Mouse (Mus musculus) 3134 (cell line): ENCODE results near the gene Ift27.

Experiments used
- DNase-seq: peaks from one replicate; pipeline ENCODE4 v3.0.0-alpha.2; 2011; ENCODE audit warnings: low spot score; ENCODE audit not compliant: insufficient read length; ENCODE audit errors: extremely low read depth

The Ift27 gene

DNA sequence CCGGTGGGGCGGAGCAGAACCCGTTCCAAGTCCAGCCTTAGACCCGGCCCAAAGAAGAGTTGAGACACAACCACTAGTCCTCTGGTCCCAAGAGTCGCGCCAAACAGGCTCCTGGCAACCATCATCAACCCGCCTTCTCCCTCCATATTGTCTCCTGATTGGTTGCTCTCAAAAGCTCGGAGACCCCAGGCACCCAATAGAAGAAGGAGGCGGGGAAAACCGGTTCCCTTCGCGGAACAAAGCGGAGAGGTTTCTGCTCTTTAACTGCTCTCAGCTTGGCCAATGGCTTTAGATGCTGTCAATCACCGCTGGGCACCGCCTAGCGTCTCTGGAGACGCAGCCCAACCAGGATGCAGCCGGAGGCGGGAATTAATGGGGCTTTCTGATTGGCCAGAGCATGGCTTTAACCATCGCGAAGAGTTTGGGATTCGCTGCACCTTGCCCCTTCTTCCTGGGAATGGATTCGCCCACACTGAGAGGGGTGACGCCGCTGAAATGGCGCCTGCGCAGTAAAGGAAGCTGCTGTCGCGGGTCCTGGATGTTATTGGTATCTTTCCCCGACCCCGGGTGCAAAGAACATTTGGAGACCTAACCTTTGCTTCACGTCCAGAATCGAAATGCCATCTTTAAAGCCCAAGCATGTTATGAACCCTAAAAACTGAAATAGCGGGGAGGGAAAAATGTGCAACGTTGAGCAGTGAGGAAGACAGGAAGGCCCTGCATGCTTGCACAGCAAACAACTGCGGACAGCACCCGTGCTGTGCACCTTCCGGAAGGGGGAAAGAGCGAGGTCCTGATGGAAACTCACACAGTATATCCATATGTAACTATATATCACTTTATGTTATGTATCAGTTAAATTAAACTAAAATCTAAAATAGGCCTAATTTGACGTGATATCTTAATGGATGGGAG, at the start of gene Ift27:
Gene Ift27 (minus strand): TSS at position 136 of the 915 bp plus-strand sequence.
- peak; percentile 96 for DNase-seq

GRCm38 (mm10) chr15:78215269-78215668, 41.4 kb upstream of the Ift27 start:
- peak; percentile 67 for DNase-seq

- DNase-seq: no peak
Measured at GRCm38 (mm10) chr15:78211367-78211766, 37.5 kb upstream of the Ift27 start.

GRCm38 (mm10) chr15:78210203-78210602, 36.3 kb upstream of the Ift27 start:
- DNase-seq: no peak

GRCm38 (mm10) chr15:78206312-78206711, 32.4 kb upstream of the Ift27 start, which contains the start of gene Pvalb:
Gene Pvalb, minus strand, starts transcription at chr15:78206400.
- no peak for DNase-seq

GRCm38 (mm10) chr15:78205192-78205591, 31.3 kb upstream of the Ift27 start:
- peak; percentile 58 for DNase-seq

GRCm38 (mm10) chr15:78204053-78204847, 30.3 kb upstream of the Ift27 start:
- no peak for DNase-seq

DNA sequence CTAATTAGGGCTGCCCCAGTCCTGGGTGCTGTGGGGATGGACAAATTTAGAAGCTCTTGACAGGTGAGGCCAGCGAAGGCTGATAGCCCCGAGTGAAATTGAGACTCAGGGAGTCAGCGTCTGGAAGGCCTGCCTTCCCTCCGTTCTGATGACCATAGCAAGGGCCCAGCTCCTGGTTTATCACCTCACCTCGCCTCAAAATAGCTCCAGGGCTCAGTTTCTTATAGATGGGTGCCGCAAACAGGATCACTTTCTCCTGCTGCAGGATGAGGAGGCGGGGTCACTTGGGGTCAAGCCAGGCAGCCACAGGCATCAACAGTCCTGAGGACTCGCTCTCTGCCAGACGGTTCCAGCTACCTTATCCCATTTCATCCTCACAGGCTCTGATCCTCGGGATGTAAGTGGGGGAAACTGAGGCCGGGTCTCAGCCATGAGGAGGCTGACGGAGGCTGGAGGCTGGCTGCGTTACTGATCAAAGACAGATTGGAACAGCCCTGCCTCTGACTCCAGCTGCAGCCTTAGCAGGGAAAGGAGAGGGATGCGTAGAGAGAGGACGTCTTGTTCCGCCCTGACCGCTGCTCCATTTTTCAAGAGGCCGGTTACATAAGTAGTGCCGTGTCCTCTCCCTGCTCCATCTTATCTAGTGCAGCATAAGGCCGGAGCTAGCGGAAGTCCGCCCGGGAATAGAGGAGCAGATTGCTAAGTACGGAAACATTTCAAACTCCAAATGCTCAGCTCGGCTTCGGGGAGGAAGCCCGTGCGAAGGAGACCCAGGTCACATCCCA, 21.4 kb upstream of the Ift27 start:
- DNase-seq: no peak

DNA sequence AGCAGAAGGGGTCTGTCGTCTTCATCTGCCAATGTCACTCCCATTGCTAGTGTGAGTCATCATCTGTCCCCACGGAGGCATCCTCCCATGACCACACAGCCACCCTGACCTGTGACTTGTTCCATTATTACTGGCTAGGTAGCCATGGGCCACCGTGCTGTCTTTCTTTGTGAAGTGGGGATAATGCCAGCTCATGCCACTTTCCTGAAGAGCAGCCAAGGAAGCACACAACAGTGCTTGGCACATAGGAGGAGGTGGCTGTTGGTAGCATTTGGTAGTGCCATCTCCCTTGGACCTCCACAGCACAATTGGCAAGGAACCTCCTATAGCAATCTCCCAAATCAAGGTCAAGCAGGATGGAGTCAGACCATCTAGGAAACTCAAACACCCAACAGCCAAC, 20.4 kb upstream of the Ift27 start:
- no peak for DNase-seq

- no peak for DNase-seq
Measured at GRCm38 (mm10) chr15:78189636-78190035, 15.7 kb upstream of the Ift27 start.

- no peak for DNase-seq
Measured at GRCm38 (mm10) chr15:78188546-78188945, 14.6 kb upstream of the Ift27 start.

DNA sequence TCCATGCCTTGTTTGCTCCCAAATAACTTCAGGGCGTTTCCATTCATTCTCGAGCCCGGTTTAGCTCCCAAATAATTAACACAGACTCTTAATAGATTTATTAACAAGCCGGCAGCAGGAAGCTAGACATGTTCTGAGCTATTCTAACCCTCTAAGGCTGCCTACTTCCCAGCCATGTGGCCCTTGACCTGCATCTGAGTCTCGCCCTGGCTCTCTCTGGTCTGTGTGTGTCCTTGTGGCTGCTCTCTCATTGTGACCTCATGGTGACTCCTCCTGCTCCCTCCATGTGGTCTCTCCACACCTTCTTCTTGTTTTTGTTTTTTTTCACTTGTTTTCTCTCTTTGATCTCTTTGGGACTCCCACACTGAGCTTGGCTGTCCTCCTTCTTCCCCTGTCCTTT, 13.0 kb upstream of the Ift27 start:
- DNase-seq: no peak

DNA sequence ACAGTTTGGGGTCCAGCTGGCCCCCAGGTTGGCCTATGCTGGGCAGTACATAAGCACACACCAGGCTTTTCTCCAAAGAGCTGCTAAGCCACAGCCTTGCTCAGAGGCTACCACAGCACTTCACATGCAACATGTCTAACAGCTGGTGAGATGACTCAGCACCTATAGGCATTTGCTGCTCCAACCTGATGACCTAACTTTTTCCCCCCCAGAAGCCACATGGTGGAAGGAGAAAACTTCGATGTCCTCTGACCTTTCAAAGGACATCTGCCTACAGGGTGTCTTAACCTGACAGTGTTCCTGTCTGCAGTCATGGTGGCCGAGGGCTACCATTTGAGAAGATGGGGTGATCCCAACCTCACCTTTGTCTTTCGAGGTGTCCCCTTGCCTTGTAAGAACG, 11.7 kb upstream of the Ift27 start:
- no peak for DNase-seq

GRCm38 (mm10) chr15:78184855-78185254, 10.9 kb upstream of the Ift27 start:
- DNase-seq: no peak

GRCm38 (mm10) chr15:78181701-78182405, 7.9 kb upstream of the Ift27 start:
- DNase-seq: no peak

DNA sequence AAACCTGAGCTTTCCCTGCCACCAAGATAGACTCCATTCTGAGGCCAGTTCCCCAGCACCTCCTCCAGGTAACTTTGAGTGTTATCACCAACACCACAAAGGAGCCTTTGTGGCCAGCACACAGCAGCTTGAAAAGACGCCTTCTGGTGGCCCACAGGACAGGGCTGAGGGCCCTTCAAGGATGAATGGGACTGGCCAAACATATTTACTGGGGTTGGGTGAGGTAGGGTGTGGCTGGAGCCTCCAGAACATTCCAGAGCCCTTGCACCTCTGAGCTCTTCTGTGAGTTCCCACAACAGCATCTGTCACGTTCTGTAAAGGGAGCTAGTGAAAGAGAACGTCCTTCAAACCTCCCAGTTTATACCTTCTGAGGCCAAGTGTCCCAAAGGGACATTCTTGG, 5.9 kb upstream of the Ift27 start:
- DNase-seq: no peak

GRCm38 (mm10) chr15:78178397-78178796, 4.5 kb upstream of the Ift27 start:
- peak; percentile 85 for DNase-seq

- no peak for DNase-seq
Measured at GRCm38 (mm10) chr15:78177257-78177656, 3.4 kb upstream of the Ift27 start.

- DNase-seq: no peak
Measured at GRCm38 (mm10) chr15:78174887-78175245, 959 bp upstream of the Ift27 start.
